Mouse (Mus musculus) E14TG2a.4 (cell line): ENCODE measurements at regions not wholly inside any gene's neighbourhood (a gene's known extent, or its start where the extent isn't known, plus 50 kb on each side); places are given as distances from the start of the nearest gene placed in this dataset.

ENCODE experiments used
- H3K27me3 ChIP-seq: 2 replicates; pipeline ENCODE4 v1.6.1; 2014; ENCODE audit warnings: low read length, control low read depth; ENCODE audit not compliant: insufficient read depth
- H3K36me3 ChIP-seq: 2 replicates; pipeline ENCODE4 v1.6.1; 2014; ENCODE audit warnings: low read length, control low read depth; ENCODE audit not compliant: insufficient read depth
- H3K4me1 ChIP-seq: replicated peaks from 2 replicates; pipeline ENCODE4 v1.6.1; 2014; ENCODE audit warnings: low read depth, low read length, control low read depth
- H3K4me3 ChIP-seq: replicated peaks from 2 replicates; pipeline ENCODE4 v1.5.1; 2014; ENCODE audit warnings: mild to moderate bottlenecking, low read length
- H3K9me3 ChIP-seq: 2 replicates; pipeline ENCODE4 v1.6.1; 2014; ENCODE audit warnings: low read length, control low read depth
- CTCF ChIP-seq: conservative IDR thresholded peaks from 2 replicates; pipeline ENCODE4 v1.5.1; 2014; ENCODE audit warnings: low read length
- NANOG ChIP-seq: IDR thresholded peaks from 2 replicates; pipeline ENCODE4 v1.6.1; 2014; ENCODE audit warnings: borderline replicate concordance, low read length, mixed read lengths
- POU5F1 ChIP-seq: IDR thresholded peaks from 2 replicates; pipeline ENCODE4 v1.6.1; 2014; ENCODE audit warnings: low read length, borderline replicate concordance

- Histone ChIP-seq H3K27me3 (no peaks in the 10 kb centered on the region), H3K4me3 (no peak overlapping the region), H3K4me1 (peaks cover 4% of the 10 kb centered on the region), H3K36me3 (no peaks in the 10 kb centered on the region), H3K9me3 (no peaks in the 10 kb centered on the region; the same call in 1 of the 2 replicates)
- TF ChIP-seq NANOG (no peak), POU5F1 (no peak), CTCF (no peak)
These were observed 602.1 kb downstream of the Zfp706 start for GRCm38 (mm10) chr15:36405446-36405845.

DNA sequence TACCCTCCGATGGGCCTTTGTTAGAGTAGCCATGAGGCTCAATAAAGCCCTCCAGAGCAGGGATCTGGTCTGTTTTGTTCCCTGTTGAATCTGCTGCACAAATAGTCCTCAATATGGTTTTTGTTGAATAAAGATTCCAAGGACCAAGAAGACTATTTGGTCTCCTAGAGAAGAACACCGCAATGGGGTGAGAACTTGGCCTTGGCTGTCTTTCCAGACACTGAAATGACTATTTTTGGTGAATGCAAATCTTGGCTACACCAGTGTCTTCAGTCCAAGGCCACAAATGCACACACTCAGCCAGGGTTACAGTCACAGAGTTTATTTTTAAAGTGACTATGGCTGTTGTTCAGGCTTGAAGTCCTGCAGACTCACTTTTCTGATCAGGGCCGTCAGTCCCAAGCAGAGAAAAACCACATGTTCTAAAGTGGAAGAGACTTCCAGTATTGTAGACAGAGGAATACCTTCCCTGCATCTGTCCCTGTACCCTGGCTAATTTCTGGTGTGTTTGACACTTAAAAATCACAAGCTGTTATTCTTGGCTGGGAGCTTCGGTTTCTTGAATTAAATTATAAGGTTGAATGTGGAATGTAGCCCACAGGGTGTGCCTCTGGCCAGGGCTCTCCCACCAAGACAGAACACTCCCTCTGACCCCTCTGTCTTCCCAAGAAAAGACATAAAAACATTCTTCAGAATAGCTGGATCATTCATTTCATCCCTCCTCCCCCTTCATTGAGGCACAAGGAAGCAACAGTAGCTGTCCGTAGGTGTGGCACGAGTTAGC lies 604.0 kb downstream of the Zfp706 start:
- Histone ChIP-seq H3K27me3 (no peaks in the 10 kb centered on the region), H3K4me1 (peaks cover 7% of the 10 kb centered on the region), H3K4me3 (no peak overlapping the region), H3K9me3 (no peaks in the 10 kb centered on the region; the same call in 1 of the 2 replicates), H3K36me3 (no peaks in the 10 kb centered on the region)
- TF ChIP-seq NANOG = no peak
- TF ChIP-seq POU5F1 = no peak
- TF ChIP-seq CTCF = no peak

DNA sequence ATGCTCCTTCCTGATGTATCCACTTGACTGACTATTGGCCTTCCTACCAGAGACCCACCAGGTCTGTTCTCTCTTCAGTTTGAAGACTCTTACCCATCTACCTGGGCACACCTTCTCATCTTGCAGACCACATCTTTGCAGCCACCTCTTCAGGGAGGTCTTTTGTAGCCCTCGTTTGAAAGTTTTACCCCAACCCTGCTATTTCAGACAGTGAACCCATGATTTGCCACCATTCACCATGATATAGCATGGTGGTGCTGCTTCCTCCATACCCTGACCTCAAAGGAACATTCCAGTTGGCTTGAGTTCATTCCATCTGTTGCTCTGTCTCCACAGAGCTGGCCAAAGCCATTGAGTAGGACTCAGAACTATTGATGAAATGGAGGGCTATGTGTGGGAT lies 605.5 kb downstream of the Zfp706 start:
- Histone ChIP-seq H3K4me3 (no peak overlapping the region), H3K36me3 (no peaks in the 10 kb centered on the region), H3K4me1 (peaks cover 7% of the 10 kb centered on the region), H3K27me3 (no peaks in the 10 kb centered on the region), H3K9me3 (no peaks in the 10 kb centered on the region)
- no peak for TF ChIP-seq POU5F1
- no peak for TF ChIP-seq CTCF
- no peak for TF ChIP-seq NANOG

DNA sequence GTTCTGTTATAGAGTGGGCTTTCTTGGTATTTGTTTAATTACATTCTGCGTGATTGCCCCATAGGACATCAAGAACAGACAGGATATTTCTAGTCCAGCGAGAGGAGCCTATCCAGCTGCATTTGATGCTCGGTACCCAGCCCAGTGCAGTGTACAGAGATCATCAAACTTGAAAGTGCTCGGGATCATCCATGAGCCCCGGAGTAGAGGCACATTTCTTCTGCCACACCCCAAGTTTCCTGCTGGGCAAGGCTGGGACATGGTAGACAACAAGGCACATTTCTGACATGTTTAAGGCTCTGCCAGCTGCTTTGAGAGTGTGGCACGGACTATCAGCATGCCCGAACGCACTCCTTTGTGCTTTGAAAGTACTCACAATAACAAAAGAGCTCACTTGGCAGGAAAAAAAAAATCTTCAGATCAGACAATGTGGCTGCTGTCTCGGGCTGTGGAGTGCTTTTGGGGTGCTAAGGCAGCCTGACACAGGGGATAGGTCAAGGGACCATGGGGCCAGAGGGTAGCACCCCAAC lies 607.2 kb downstream of the Zfp706 start:
- Histone ChIP-seq H3K9me3 (no peaks in the 10 kb centered on the region), H3K27me3 (no peaks in the 10 kb centered on the region), H3K36me3 (no peaks in the 10 kb centered on the region), H3K4me3 (no peak overlapping the region), H3K4me1 (peaks cover 7% of the 10 kb centered on the region)
- TF ChIP-seq CTCF (no peak), POU5F1 (no peak), NANOG (no peak)

- TF ChIP-seq POU5F1 = no peak
- no peak for TF ChIP-seq CTCF
- TF ChIP-seq NANOG = no peak
- no peaks in the 10 kb centered on the region for H3K9me3 ChIP-seq
- no peaks in the 10 kb centered on the region for H3K27me3 ChIP-seq
- peaks cover 7% of the 10 kb centered on the region for H3K4me1 ChIP-seq
- no peaks in the 10 kb centered on the region for H3K36me3 ChIP-seq
- H3K4me3 ChIP-seq = no peak overlapping the region
These were observed 608.1 kb downstream of the Zfp706 start for GRCm38 (mm10) chr15:36399355-36400012.

GRCm38 (mm10) chr15:36398099-36398982 lies 609.2 kb downstream of the Zfp706 start:
- no peaks in the 10 kb centered on the region for H3K27me3 ChIP-seq

DNA sequence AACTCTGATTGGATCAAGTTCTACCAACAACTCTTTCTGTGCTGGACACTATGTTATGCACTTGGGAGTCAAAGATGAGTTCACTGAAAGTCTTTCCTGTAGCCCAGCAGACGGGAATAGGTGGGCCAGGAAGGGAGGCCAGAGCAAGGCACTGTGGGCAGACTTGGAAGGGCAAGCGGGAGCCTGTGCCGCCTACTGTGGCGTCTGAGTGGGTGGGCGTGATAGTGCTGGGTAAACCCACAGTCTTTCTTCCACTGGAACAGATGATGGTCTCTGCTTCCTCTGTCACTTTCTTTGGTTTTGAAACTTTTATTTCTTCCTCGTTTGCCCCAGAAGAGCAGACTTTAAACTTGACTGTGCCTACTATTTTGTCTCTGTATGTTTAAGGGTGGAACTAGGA lies 610.8 kb downstream of the Zfp706 start:
- H3K4me1 ChIP-seq = peaks cover 7% of the 10 kb centered on the region
- TF ChIP-seq CTCF (no peak), POU5F1 (no peak), NANOG (no peak)

More at GRCm38 (mm10) chr15:36398099-36398982, 609.2 kb downstream of the Zfp706 start:
- Histone ChIP-seq H3K4me3 (no peak overlapping the region), H3K4me1 (peaks cover 7% of the 10 kb centered on the region), H3K9me3 (no peaks in the 10 kb centered on the region), H3K36me3 (no peaks in the 10 kb centered on the region)
- TF ChIP-seq CTCF (no peak), POU5F1 (no peak), NANOG (no peak)

DNA sequence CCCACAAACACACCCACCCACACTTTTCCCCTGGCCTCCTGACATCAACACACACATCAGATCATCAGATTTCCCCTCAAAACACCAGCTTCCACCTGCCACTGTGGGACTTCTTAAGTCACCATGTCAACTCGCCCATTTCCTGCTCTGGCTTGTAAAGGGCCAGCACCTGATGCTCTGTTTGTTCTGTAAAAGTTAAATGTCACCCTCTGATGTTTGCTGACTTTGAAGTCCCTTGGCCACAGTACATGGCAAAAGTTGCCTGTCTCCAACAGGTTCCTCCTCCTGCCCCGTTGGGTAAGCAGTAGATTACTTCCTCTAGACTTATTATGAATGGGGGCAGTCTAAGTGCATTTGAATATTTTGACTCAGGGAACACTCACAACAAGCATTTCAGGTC lies 611.3 kb downstream of the Zfp706 start:
- TF ChIP-seq CTCF = no peak
- no peak for TF ChIP-seq NANOG
- no peak for TF ChIP-seq POU5F1
- Histone ChIP-seq H3K4me3 (no peak overlapping the region), H3K36me3 (no peaks in the 10 kb centered on the region), H3K4me1 (peaks cover 7% of the 10 kb centered on the region), H3K27me3 (no peaks in the 10 kb centered on the region), H3K9me3 (no peaks in the 10 kb centered on the region)

More for the DNA sequence above, 610.8 kb downstream of the Zfp706 start:
- no peaks in the 10 kb centered on the region for H3K36me3 ChIP-seq
- H3K9me3 ChIP-seq = no peaks in the 10 kb centered on the region
- H3K4me3 ChIP-seq = no peak overlapping the region
- H3K27me3 ChIP-seq = no peaks in the 10 kb centered on the region
